Mouse (Mus musculus): ENCODE results near the gene Bag2.

DNA sequence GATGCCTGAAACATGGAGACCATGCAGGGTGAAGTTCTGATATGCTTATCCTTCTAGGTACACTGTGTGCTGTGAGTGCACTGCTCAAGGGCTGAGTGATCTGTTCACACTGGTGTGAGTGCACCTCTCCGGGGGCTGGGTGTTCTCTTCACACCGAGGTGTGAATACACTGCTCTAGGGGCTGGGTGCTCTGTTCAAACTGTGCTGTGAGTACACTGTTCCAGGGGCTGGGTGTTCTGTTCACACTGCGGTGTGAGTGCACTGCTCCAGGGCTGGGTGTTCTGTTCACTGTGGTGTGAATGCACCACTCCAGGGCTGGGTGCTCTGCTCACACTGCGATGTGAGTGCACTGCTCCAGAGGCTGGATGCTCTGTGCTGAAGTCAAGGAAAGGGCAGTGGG lies 11.7 kb downstream of the Bag2 start:
- TF ChIP-seq CTCF (conservative IDR thresholded peaks at IDR 0.05; ENCODE audit: insufficient read depth, insufficient read length, low read depth, low read length) (no peak), POLR2A (IDR thresholded peaks at IDR 0.05; ENCODE audit: low read depth, low read length) (no peak)
